Mouse (Mus musculus): ENCODE measurements around the gene Ly6c1.
A peak's percentile ranks its signal among the peaks of the same experiment; 100 is the strongest.
"Not testable (repeated sequence)": the region's sequence is repeated elsewhere in the genome, so short reads cannot be mapped to it uniquely, and the experiment has no call there.

The Ly6c1 gene

DNA sequence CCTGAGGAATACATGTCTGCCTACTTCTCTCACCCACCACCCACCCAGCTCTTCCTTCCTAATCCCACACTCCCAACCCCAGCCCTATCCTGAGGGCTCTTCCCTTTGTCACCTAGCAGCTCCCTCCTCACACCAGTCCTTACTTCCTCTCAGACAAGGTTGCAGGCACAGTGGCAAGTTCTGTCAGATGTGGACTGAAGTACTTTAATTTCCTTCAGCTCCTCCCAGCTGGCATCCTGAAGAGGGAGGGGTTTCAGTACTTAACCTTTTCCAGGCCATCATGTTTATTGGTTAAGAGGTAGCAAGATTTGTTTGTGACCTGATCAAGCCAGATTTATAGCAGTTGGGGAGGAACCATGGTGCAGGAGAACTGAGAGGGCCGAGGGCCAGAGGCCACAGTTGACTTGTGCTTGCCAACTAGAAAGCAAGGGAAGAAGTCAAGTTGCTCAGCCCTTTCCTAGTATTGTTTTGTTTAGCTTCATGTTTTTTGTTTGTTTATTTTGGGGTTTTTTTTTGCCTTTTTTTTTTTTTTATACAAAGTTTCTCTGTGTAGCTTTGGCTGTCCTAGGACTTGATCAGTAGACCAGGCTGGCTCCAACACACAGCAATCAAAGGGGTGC is at the start of gene Ly6c1:
Gene Ly6c1, minus strand, starts transcription at position 189 of the 620 bp plus-strand sequence.
- DNase-seq (ENCODE audit: low read depth, low spot score) = not testable (repeated sequence)

DNA sequence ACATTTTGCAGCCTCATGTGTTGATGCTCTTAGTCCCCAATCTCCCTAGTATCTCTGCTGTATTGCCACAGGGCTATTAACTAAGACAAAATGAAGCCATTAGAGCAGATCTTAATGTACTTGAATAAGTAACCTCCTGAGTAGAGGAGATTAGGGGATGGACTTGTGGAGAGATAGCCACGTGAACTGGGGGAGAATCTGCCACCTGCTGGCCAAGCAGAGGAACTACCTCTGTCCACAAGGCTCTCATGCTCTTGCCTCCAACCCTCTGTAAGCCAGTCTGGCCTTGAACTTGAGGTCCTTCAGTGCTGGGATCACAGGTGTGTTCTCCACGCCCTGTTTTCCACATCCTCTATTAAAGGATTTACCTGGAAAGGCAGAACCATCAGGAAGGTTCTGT is 39.4 kb upstream of the Ly6c1 start:
- peak; percentile 13 for DNase-seq (ENCODE audit: low read depth, low spot score)

DNA sequence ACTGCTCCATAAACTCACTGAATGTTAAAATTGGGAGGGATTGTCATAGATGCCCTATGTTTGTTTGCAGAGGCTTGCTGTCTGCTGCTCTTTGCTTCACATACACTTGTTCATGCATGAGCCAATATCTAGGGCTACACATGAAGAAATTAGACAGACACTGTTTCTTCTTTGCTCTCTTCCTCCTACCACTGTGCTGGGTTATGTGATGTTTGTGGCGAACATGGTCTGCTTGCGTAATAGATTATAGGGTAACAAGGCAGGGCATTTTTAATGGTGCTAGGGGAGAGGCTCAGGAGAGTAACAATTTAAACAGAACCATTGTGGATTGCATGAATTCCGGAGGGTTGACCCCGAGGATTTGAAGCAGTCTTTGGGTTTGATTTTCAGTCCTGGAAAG is 21.3 kb upstream of the Ly6c1 start:
- DNase-seq (ENCODE audit: low read depth, low spot score) = no peak

DNA sequence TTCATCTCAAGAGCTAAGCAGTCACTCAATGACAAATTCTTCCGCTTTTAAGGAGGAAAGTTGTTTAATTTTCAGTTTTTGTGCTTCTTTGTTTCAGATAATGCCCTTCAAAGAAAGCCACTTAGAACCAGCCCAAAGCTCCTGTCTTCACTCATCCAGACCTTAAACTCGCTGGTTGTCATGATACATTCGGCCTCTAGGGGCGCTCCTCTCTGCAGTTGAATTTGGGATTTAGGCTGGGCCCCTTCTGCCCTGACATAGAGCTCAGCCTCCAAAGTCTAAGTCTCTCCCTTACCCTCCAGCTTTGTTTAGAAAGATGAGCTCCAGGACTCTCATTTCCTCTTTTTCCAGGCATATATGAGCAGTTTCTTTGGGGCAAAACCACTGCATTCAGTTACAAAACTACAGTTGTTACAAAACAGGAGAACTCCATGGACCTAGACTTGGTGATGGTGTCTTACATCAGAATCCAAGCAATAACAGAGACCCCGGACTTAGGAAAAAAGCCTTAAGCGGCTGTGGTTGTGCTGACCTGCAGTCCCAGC is 13.5 kb upstream of the Ly6c1 start:
- DNase-seq (ENCODE audit: low read depth, low spot score) = peak; percentile 68

DNA sequence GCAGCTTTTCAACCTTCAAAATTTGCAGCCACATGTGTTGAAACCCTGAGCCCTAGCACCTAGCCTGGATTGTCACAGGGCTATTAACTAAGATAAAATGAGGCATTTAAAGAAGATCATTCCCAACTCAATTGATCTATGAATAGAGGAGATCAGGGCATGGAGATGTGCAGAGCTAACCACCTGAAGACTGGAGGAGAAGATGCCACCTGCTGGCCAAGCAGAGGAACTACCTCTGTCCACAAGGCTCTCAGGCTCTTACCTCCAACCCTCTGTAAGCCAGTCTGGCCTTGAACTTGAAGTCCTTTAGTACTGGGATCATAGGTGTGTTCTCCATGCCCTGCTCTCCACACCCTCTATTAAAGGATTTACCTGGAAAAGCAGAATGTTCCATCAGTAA is 11.9 kb upstream of the Ly6c1 start:
- peak; percentile 57 for DNase-seq (ENCODE audit: low read depth, low spot score)

DNA sequence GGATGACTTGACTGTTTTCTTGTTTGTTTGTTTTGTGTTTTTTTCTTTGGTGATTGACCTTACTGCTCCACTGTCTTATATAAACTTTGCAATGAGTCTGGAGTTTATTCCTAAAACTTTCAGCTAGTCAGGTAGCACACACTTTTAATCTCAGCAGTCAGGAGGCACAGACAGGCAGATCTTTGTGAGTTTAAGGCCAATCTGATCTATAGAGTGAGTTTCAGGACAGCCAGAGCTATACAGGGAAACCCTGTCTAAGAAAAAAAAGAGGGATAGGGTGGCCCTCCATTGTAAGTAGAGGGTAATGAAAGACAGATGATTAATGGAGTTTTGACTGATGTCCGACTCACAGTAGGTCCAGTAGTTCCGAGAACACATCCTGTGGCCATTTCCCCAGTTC is 7.4 kb upstream of the Ly6c1 start:
- no peak for DNase-seq (ENCODE audit: low read depth, low spot score)

DNA sequence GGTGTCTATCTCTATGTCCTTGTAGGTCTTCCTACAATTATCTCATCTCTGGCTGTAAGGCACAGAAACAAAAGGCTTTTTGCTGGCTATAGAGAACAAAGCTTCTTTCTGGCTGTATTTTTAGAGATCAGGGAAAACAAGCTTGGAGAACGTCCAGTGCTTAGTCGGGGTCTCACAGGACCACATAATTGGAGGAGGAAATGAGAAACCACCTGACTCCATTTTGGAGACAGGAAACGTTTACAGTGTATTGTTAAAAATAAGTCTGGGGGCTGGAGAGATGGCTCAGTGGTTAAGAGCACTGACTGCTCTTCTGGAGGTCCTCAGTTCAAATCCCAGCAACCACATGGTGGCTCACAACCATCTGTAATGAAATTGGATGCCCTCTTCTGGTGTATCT is 6.8 kb upstream of the Ly6c1 start:
- DNase-seq (ENCODE audit: low read depth, low spot score) = not testable (repeated sequence)

DNA sequence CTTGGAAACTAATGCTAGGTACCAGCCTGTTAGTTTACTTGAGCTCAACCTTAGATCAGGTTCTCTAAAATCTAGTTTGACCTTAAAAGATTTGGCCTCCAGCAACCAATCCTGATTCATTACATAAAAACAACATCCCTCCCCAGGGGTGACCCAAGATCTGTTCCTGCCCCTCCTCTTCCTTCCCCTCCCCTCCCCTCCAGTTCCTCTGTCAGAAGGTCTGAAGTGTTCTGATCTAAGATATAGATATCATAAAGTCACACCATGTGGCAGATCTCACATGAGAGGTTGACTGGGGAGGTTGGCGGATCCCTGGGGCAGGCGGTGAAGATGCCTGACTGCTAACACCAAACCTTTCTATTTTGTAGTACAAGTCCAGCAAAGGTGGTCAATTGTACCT is 3.8 kb upstream of the Ly6c1 start:
- not testable (repeated sequence) for DNase-seq (ENCODE audit: low read depth, low spot score)

DNA sequence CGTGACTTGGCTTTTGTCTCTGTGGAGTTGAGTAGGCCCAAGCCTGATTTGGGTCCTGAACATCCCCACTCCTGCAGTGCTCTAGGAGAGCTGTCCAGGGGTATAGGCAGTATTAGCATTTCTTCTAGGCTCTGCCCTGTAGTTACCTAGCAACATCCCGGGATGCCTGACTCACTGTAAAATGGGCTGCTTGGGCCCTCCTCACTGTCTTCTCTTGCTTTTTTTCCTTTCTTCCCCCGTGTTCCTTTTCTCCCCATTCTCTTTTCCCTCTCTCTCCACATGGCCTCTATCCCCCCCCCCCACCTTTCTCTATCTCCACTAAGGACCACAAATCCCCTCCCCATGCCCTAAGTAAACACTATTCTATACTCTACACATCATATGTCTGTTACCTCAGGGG is 2.5 kb upstream of the Ly6c1 start:
- DNase-seq (ENCODE audit: low read depth, low spot score) = peak; percentile 50

DNA sequence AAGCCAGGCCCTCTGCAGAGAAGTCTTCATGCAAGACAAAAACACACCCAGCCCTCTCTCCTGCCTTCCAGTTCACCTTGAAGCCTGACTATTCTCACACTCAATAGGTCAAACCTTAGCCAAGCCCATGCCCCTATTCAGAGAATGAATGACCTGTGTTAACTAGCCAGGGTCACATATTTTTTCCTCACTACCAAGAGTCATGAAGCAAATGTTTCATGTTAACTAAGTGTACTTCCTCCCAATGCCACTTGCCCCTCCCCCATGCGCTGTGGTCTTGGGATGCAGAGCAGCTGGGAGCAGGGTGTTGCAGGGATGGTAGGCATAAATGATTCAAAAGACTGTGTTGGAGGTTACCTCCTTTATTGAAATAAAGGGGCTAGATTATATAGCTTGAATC is 2.0 kb upstream of the Ly6c1 start:
- DNase-seq (ENCODE audit: low read depth, low spot score) = not testable (repeated sequence)

DNA sequence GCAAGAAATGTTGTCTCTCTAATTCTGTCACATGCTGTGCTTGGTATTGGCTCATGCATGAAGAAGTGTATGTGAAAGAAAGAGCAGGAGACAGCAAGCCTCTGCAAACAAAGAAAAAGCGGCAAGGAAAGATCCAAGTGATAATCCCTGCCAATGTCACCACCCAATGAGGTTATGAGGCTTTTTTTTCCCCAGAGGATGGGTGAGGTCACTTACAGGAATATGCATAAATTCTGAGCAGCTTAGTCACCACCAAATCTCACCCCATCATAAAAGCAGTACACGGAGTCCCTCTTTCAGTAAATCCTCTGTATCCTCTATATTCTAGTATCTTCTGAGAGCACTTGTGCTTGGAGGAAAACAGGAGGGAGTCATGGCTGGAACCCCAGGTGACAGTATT is 1.2 kb upstream of the Ly6c1 start:
- not testable (repeated sequence) for DNase-seq (ENCODE audit: low read depth, low spot score)

DNA sequence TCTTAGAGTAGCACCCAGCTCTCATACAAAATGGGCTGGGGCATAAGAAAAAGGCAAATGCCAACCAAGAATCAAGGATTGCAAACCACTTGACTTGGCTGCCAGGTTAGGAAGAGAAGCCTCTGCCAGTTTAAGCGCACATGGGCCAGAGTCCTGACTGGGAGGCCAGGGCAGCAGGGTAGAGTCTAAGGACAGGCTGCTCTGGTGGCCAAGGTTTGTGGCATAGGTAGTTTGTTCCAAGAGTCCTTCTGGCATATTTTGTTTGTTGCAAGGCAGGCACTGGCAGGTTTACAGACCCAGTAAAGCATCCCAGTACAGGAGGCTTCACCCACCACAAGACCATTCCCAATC is 685 bp downstream of the Ly6c1 start:
- DNase-seq (ENCODE audit: low read depth, low spot score) = not testable (repeated sequence)

DNA sequence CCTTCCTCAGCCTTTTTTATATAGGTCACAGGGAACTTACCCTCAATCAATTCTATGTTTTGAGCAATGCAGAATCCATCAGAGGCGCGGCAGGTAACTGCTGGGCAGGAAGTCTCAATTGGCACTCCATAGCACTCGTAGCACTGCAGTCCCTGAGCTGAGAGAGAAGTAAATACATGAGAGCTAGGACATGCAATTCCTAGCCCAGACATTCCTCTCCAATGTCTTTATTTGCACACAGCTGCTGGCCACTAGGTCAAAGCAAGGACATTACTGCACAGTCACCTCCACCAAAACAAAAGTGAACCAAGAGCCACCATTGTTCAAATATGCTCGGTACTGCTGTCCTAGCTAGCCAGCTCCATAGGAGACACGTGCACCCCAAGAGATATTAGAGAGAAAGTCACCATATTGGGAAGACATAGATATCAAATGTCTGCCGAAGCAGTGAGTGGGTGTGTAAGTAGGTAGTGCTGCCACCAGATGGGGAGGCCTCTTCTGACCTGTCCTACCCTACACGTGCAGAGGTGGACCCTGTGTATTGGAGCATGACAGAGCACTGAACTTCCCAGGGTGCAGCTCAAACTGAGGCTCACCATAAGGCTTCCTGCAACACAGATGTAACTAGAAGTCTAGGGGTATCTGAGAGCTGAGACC is 1.2 kb downstream of the Ly6c1 start:
- not testable (repeated sequence) for DNase-seq (ENCODE audit: low read depth, low spot score)

DNA sequence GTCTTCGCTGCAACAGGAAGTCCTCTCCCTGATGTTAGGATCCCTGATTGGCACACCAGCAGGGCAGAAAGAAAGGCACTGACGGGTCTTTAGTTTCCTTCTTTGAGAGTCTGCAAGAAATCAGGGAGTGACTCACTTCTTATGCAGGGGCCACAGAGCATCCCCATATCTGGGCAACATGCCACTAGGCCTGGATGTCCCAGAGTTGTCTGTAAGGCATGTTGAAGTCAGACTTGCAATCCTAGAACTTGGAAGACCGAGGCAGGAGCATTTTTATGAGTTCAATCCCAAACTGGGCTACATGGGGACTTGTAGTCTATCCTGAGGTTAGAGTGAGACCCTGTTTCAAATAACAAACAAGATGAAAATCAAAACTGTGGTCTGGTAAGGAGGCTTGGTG is 3.1 kb downstream of the Ly6c1 start:
- DNase-seq (ENCODE audit: low read depth, low spot score) = not testable (repeated sequence)

DNA sequence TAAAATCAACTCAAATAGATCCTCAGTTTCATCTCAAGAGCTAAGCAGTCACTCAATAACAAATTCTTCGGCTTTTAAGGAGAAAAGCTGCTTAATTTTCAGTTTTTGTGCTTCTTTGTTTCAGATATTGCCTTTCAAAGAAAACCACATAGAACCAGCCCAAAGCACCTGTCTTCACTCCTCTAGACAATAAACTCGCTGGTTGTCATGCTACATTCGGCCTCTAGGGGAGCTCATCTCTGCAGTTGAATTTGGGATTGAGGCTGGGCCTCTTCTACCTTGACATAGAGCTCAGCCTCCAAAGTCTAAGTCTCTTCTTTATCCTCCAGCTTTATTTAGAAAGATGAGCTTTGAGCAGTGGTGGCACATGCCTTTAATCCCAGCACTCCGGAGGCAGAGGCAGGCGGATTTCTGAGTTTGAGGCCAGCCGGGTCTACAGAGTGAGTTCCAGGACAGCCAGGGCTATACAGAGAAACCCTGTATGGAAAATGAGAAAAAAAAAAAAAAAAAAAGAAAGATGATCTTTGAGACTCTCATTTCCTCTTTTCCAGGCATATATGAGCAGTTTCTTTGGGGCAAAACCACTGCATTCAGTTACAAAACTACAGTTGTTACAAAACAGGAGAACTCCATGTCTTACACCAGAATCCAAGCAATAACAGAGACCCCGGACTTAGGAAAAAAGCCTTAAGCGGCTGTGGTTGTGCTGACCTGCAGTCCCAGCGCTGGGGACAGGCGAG is 27.4 kb downstream of the Ly6c1 start:
- DNase-seq (ENCODE audit: low read depth, low spot score) = not testable (repeated sequence)

DNA sequence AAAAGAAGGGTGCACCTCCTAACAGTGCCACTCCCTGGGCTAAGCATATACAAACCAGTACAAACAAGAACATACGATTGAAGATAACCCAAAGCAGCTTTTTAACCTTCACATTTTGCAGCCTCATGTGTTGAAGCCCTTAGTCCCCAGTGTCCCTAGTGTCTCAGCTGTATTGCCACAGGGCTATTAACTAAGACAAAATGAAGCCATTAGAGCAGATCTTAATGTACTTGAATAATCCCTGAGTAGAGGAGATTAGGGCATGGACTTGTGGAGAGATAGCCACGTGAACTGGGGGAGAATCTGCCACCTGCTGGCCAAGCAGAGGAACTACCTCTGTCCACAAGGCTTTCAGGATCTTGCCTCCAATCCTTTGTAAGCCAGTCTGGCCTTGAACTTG is 29.2 kb downstream of the Ly6c1 start:
- DNase-seq (ENCODE audit: low read depth, low spot score) = peak; percentile 58

Measured in R1 (cell line).